Mouse (Mus musculus) lung, postnatal 25 days (tissue): ENCODE results near the gene Sema4b.

ENCODE experiments used
- DNase-seq: peaks from one replicate; pipeline ENCODE4 v3.0.0; 2022; ENCODE audit warnings: low spot score

The Sema4b gene

GRCm38 (mm10) chr7:80186531-80187296, at the start of gene Sema4b:
Gene Sema4b, plus strand, starts transcription at chr7:80186841.
- peak; percentile 87 for DNase-seq

- no peak for DNase-seq
Observed at GRCm38 (mm10) chr7:80138375-80138774, 48.3 kb upstream of the Sema4b start.

- DNase-seq = peak; percentile 76
Observed at GRCm38 (mm10) chr7:80140815-80141214, 45.8 kb upstream of the Sema4b start.

GRCm38 (mm10) chr7:80143331-80144273, 43.0 kb upstream of the Sema4b start:
- peak; percentile 74 for DNase-seq

GRCm38 (mm10) chr7:80144695-80145094, 41.9 kb upstream of the Sema4b start:
- no peak for DNase-seq

- DNase-seq = no peak
Observed at GRCm38 (mm10) chr7:80146077-80146476, 40.6 kb upstream of the Sema4b start.

- no peak for DNase-seq
Observed at GRCm38 (mm10) chr7:80149356-80149755, 37.3 kb upstream of the Sema4b start.

- no peak for DNase-seq
Observed at GRCm38 (mm10) chr7:80152152-80152551, 34.5 kb upstream of the Sema4b start.

- no peak for DNase-seq
Observed at GRCm38 (mm10) chr7:80152756-80153155, 33.9 kb upstream of the Sema4b start.

- no peak for DNase-seq
Observed at GRCm38 (mm10) chr7:80154689-80155088, 32.0 kb upstream of the Sema4b start.

- peak; percentile 70 for DNase-seq
Observed at GRCm38 (mm10) chr7:80156711-80157227, 29.9 kb upstream of the Sema4b start.

- DNase-seq = no peak
Observed at GRCm38 (mm10) chr7:80158496-80159268, 28.0 kb upstream of the Sema4b start.

- DNase-seq = peak; percentile 60
Observed at GRCm38 (mm10) chr7:80160293-80160944, 26.2 kb upstream of the Sema4b start.

- DNase-seq = peak; percentile 85
Observed at GRCm38 (mm10) chr7:80160945-80161306, 25.7 kb upstream of the Sema4b start.

GRCm38 (mm10) chr7:80165432-80165831, 21.2 kb upstream of the Sema4b start:
- DNase-seq = no peak

GRCm38 (mm10) chr7:80166740-80167139, 19.9 kb upstream of the Sema4b start:
- no peak for DNase-seq

- DNase-seq = no peak
Observed at GRCm38 (mm10) chr7:80169847-80170246, 16.8 kb upstream of the Sema4b start.

GRCm38 (mm10) chr7:80171345-80171744, 15.3 kb upstream of the Sema4b start:
- no peak for DNase-seq

GRCm38 (mm10) chr7:80172069-80172956, 14.3 kb upstream of the Sema4b start:
- DNase-seq = no peak

GRCm38 (mm10) chr7:80176159-80176558, 10.5 kb upstream of the Sema4b start:
- DNase-seq = no peak
